Mouse (Mus musculus) brown adipose tissue, adult 24 weeks (tissue): ENCODE measurements around the gene Lipc. TPM values are rescaled to one million over a fixed set of nuclear protein-coding genes. Genes with fewer than 3 reads are reported as not detected.

Experiments used
- H3K27ac ChIP-seq: fragments of 200-500 bp; replicated peaks from 2 replicates; pipeline ENCODE4 v1.5.1; 2012; ENCODE audit warnings: low read depth, mild to moderate bottlenecking, low read length
- H3K4me1 ChIP-seq: fragments of 200-500 bp; 2 replicates; pipeline ENCODE4 v1.6.1; 2012; ENCODE audit warnings: low read length, mixed read lengths; ENCODE audit not compliant: control insufficient read depth, insufficient read depth, insufficient read length
- H3K4me3 ChIP-seq: fragments of 200-500 bp; 2 replicates; pipeline ENCODE4 v1.5.1; 2012; ENCODE audit warnings: low read depth, mild to moderate bottlenecking, low read length, moderate library complexity; ENCODE audit not compliant: insufficient read depth
- polyA plus RNA-seq: library from polyadenylated mRNA; stranded (reverse); fragments of >200 nt; gene quantifications from 2 replicates; pipeline ENCODE4 v1.2.4, GENCODE M21; 2012; ENCODE audit not compliant: missing spikeins, insufficient read depth, insufficient read length

Lipc gene
- polyA plus RNA-seq, 1 experiment, result not detected

- Histone ChIP-seq H3K4me3 (no peak overlapping the region), H3K27ac (peak overlapping the region; percentile 35), H3K4me1 (peaks cover 27% of the 10 kb centered on the region)
These were observed 110.4 kb downstream of the Lipc start for GRCm38 (mm10) chr9:70841426-70842215.

DNA sequence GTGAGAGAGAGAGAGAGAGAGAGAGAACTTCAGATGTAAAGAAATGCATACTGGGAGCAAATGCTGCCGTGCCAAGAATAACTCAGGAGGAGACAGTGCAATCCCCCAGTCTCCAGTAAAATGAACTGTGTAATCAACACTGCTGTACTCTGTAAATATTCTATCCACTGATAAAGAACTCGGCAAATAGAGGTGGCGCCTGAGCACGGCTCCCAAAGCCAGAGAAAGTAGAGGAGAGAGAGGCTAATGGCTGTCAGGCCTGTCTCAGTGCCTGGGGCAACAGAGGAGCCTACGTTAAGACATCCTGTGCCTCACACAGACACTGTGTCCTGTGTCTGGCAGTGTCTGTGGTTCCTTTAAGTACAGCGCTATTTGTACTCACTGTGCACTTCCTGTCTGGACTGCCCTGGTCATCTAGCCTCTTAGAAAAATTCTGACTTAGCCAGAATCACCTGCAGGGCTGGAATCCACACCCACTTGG is 111.1 kb downstream of the Lipc start:
- Histone ChIP-seq H3K27ac (0 out of 2 replicates have a peak overlapping the region, but pooled peaks have one; percentile 11), H3K4me3 (no peak overlapping the region), H3K4me1 (peaks cover 27% of the 10 kb centered on the region)

DNA sequence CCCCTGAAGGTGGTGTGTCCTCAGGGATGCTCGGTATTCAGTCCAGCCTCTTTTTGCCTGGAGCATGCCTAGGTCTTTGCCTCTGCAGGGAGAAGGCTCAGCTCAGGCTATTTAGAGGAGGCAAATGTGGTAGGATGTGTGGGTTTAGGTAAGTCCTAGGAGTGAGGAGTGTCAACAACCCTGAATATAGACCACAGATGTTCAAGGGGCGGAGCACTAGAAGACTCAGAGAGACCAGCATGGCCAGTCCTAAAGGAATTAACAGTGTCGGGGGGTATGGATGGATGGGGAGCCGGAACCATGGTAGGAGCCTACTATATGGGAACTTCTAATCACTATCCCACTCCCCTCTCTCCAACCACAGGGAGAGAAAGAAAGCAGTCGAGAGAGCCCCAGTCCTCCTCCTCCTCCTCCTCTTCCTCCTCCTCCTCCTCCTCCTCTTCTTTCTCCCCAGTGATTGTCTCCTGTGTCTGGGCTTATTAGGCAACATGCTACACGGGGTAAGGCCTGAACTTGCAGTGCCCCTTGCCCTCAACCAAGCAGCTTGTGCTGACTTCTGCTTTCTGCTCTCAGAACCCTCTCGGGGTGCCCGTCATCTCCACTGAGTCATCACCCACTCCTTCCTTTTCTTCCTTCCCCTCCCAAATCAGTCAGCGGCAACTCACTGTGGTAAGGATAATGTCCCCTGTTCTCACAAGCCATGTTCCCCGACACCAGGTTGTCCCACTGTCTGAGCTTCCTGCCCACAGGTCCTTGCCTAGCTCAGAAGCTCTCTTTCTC is 113.7 kb downstream of the Lipc start:
- Histone ChIP-seq H3K4me3 (no peak overlapping the region), H3K27ac (peak overlapping the region; percentile 68; the same call in 1 of the 2 replicates), H3K4me1 (peaks cover 38% of the 10 kb centered on the region)

GRCm38 (mm10) chr9:70834730-70835154 is 117.3 kb downstream of the Lipc start:
- Histone ChIP-seq H3K4me3 (no peak overlapping the region), H3K4me1 (peaks cover 28% of the 10 kb centered on the region), H3K27ac (peak overlapping the region; percentile 64)

DNA sequence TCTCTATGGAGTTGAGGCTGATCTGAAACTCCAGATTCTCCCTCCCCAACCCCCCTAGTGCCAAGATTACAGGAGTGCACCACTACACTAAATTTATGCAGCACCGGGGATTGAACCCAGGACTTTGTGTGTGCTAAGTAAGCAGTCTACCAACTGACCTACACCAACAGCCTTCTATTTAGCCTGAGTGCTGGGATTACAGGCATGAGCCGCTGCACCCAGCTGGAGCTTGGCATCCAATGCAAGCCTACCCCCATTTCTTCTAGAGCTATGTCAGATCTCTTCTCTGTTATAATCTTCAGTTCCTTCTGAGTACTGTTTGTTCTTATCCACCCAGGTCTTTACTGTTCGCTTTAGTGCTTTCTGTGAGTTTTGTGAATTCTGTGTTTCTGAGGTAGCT is 117.8 kb downstream of the Lipc start:
- Histone ChIP-seq H3K4me1 (peaks cover 28% of the 10 kb centered on the region), H3K27ac (peak overlapping the region; percentile 64), H3K4me3 (no peak overlapping the region)

DNA sequence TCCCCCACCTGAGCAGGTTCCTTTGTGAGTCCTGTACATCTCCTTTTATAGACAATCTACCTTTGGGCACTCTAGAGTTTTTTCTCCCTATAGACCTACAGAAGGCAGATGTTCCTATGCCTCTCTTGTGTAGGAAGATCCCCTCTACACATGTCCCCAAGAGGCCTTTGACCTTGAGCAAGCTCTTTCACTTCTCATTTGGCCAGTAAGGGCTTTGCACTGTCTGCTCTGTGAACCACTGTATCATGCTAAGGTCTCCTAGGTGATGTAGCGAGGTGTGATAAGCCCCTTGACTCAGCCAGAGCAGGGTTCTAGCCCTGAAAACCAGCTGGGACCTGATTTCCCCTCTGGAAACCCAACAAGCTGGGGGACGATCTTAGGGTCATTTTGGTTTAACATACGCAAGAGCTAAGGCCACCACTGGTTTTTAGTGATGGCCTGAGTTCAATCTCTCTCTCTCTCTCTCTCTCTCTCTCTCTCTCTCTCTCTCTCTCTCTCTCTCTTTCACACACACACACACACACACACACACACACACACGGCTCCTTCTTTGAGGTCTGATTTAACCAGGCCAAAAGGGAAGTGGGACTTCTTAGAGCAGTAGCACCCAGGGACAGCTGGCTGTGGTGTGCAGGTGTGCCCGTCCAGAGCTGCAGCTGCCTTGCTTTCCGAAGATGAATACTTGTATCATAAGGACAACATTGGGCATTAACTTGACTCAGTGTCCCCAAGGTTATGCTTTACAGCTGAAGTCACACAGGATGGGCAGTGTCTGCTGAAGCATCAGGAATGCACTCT is 118.7 kb downstream of the Lipc start:
- H3K4me1 ChIP-seq, result peaks cover 23% of the 10 kb centered on the region
- no peak overlapping the region for H3K27ac ChIP-seq
- no peak overlapping the region for H3K4me3 ChIP-seq

DNA sequence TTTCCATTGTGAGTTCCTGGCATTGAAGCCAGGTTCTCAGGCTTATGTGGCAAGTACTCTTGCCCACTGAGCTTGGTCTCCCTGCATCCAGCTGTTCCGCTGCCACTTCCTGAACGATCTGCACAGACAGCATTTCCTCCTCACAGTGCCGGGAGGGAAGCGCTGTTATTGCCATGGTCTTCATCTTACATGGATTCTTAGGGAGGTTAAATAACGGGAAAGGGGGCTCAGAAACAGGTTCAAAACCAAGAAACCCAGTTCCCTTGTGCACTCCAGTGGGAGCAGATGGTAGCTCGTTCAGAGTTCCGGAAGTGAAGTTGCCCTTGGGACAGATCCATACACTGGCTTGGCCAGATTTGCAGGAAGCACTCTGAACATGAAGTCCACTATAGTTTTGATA is 119.8 kb downstream of the Lipc start:
- no peak overlapping the region for H3K27ac ChIP-seq
- H3K4me1 ChIP-seq, result peaks cover 20% of the 10 kb centered on the region

GRCm38 (mm10) chr9:70830844-70831529 is 121.0 kb downstream of the Lipc start:
- Histone ChIP-seq H3K4me1 (peaks cover 20% of the 10 kb centered on the region), H3K27ac (no peak overlapping the region), H3K4me3 (no peak overlapping the region)

More for the DNA sequence above, 119.8 kb downstream of the Lipc start:
- no peak overlapping the region for H3K4me3 ChIP-seq

GRCm38 (mm10) chr9:70829784-70830488 is 122.1 kb downstream of the Lipc start:
- Histone ChIP-seq H3K4me1 (peaks cover 17% of the 10 kb centered on the region), H3K4me3 (no peak overlapping the region), H3K27ac (no peak overlapping the region)

GRCm38 (mm10) chr9:70827911-70828310 is 124.1 kb downstream of the Lipc start:
- Histone ChIP-seq H3K4me1 (peaks cover 10% of the 10 kb centered on the region; the same call in 1 of the 2 replicates), H3K4me3 (no peak overlapping the region), H3K27ac (no peak overlapping the region)

- H3K4me3 ChIP-seq, result no peak overlapping the region
- no peak overlapping the region for H3K27ac ChIP-seq
These were observed 127.9 kb downstream of the Lipc start for GRCm38 (mm10) chr9:70824103-70824502.

GRCm38 (mm10) chr9:70818739-70819138 is 133.3 kb downstream of the Lipc start:
- no peak overlapping the region for H3K4me3 ChIP-seq
- no peaks in the 10 kb centered on the region for H3K4me1 ChIP-seq
- no peak overlapping the region for H3K27ac ChIP-seq

More at GRCm38 (mm10) chr9:70824103-70824502, 127.9 kb downstream of the Lipc start:
- no peaks in the 10 kb centered on the region for H3K4me1 ChIP-seq

DNA sequence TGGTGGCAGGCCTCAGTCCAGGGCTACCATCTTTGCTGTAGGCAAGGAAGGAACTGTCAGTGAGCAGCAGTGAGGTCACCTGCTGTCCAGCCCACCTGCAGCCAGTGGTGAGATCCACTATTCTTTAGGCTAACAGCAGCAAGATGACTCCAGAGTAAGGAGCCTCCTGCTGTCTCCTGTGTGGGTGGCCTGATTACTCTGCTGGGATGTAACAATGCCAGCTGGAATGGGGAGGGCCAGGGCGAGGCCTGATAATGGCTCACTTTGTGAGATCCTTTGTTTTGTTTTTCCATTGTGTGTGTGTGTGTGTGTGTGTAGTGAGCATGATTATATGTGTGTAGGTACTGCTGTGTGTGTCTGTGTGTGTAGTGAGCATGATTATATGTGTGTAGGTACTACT is 134.6 kb downstream of the Lipc start:
- H3K4me1 ChIP-seq, result no peaks in the 10 kb centered on the region
- H3K4me3 ChIP-seq, result no peak overlapping the region
- no peak overlapping the region for H3K27ac ChIP-seq
